Mouse (Mus musculus): Measurements from ENCODE around the gene Gpr142.

DNA sequence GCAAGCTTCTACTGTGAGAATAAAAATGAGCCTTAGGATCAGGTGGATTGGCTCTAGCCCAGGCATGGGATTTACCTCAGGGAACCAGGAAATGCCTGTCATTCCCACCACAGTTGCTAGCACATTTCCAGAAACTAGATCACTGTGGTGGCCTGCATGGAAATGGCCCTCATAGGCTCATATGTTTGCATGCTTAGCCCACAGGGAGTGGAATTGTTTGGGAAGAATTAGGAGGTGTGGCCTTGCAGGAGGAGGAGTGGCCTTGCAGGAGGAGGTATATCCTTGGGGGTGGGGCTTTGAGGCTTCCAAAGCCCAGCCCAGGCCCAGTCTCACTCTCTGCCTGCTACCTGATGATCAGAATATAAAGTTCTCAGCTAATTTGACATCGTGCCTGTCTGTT lies 3.2 kb downstream of the Gpr142 start:
- no peak for TF ChIP-seq POLR2A (IDR thresholded peaks at IDR 0.05; ENCODE audit: low read depth, low read length)
- no peak for TF ChIP-seq CTCF (IDR thresholded peaks at IDR 0.05; ENCODE audit: extremely low read depth, insufficient read length, insufficient replicate concordance, low read depth, low read length)
